Mouse (Mus musculus) embryo, embryonic 11 days (tissue): ENCODE measurements around the gene Acta2.

Source experiments
- DNase-seq: peaks from one replicate; pipeline ENCODE4 v3.0.0-alpha.2; 2015

Gene Acta2

DNA sequence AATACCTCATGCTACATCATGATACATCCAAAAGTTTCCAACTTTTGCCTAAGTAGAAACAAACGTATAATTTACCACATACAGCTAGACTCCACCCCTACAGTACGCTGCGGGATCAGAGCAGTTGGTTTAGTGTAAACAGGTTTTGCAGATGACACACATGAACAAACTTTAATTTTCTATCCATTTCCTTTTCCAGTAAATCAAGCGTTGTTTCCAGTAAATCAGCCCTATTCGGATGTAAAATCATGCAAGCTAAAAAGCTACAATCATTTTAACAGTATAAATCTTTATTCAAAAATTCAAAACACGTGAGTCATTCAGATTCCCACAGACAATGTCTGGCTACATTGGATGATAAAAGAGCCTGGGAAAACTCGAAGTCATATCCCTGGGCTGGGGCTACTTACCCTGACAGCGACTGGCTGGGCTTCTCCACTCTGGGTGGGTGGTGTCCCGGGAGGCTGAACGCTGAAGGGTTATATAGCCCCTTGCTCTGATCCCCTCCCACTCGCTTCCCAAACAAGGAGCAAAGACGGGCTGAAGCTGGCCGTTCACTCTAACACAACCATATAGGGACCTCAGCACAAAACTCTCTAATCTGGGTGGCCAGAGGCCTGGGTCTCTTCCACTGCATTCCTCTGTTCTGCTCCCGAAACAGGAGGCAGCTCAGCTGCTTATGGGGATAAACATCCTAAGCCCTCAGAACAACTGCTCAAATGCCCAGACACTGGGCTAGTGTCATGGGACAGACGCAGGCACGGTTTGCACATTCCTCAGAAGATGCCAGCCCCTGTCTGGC lies at the start of gene Acta2:
Acta2 (minus strand) TSS at position 711 of the 802 bp plus-strand sequence.
- peak; percentile 26 for DNase-seq

DNA sequence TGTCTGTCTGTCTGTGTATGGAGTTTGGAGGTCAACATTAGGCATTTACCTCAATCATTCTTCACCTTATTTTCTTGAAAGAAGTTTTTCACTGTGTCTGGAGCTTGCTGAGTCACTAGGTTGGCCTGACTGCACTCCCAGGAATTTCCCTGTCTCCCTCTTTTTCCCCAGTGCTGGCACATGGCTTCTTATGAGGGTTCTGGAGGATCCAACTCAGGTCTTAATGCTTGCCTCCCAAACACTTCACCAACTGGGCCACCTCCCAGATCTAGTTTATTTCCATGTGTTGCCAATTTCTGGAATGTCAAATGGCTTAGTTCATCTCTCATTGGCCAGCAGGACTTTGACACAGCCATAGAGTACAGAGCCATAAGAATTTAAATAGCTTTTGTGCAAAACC lies 49.5 kb upstream of the Acta2 start:
- DNase-seq, result no peak

DNA sequence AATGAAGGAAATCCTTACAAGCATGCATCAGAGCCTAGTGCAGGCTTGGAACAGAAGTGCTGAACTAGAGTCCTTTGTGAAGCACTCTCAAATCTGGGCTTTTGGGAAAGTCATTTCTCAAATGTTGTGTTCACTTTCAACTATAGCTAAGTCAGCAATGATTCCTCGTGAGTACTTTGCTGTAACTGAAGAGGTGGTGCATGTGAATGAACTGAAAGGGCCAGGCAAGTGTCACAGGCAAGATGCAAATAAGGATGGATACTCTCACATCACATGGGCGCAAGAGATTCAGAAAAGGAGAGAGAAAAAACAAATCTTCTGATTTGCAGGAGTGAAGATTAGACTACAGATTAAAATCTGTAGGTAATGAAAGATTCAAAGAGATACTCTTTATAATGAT lies 45.0 kb upstream of the Acta2 start:
- no peak for DNase-seq

DNA sequence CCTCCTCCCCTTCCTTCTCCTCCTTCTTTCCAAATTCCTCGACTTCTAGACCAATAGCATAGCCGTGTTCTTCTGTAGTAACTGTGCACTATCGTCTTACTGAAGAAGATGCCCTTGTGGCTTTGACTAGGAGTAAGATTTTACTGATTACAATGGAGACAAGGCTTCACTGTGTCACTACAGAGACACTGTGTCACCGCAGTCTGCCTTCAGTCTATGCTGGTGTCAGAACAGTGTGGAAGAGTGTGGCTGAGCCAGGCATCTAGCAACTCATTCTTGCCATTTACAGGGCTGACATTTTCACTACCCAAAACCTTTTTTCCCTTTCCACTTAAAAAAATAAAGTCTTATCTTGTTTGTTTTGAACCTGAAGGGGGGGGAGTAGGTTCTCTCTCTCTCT lies 43.8 kb upstream of the Acta2 start:
- DNase-seq, result no peak

DNA sequence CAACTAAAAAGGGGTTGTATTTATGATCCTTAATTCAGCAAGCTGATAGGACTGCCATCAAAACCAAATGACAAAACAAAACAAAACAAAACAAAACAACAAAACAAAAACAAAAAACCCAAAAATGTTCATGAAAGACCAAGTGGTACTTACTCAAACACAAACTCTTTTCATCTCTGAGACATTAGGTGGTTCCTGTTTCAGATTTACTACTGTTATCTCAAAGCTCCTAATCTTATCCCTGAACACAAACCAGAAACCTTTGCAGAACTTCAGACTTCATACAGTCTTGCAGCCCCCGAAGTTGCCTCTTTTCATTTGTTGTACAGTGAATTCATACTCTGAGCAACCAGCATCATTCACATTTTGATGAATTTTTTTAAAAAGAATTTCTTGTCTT lies 43.1 kb upstream of the Acta2 start:
- DNase-seq, result no peak

DNA sequence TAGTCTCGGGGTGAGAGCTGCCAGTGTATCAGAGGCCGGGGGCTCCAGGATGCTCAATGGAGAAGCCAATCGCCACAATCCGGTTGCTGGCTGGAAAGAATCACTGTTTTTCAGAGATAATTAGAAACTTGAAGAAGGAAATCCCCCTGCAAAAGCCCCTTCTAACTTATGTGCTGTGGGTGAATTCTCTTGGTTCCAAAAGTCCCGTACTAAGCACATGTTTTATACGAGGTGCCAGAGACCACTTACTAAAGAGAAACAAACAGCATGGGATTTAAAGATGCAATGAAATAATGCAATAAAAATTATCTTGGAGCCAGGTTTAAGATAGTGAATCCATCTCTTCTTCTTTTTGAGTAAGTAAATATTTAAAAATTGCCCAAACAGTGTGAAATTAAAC lies 40.1 kb upstream of the Acta2 start:
- DNase-seq, result no peak

DNA sequence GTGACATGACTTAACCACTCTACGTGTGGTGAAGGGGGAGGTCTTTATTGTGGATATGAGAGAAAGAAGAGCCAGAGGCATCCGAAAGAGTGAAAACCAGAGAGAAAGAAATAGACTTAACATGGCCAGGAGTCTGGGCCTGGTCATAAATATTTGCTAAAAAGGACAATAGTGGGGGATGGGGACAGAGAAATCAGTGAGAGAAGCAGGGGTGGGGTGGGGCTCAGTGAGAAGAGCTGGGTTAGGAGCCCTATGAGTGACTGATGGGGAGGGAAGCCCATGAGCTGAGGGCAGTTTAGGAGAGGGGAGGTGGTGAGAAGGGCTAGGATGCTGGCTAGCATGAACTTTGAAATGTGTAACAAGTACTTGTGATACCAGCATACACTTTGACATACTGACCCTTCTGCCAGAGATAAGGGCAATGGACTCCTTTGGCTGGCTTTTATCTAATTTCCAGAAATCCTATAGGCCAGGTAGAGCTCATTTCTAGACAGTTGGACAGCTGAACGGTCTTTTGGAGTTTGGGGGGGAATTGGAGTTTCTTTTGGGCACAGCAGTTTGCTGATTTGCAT lies 38.1 kb upstream of the Acta2 start:
- no peak for DNase-seq

DNA sequence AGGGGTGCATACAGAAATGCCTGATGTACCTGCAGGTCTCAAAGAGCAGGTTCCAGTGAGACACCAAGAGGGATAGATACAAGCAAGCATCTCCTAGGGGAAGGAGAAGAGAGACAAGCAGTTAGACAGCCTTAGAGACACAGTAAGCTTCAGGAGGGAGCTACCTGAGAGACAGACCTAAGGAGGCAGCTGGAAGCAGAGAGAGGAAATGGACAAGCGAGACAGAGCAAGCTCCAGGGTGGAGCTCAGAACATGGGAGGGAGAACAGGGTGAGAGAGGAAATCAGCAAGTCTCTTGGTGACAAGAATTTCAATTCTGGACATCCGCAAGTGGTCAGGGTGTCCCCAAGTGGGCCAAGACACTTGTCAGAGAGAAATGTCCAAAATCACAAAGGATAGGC lies 37.3 kb upstream of the Acta2 start:
- DNase-seq, result no peak

DNA sequence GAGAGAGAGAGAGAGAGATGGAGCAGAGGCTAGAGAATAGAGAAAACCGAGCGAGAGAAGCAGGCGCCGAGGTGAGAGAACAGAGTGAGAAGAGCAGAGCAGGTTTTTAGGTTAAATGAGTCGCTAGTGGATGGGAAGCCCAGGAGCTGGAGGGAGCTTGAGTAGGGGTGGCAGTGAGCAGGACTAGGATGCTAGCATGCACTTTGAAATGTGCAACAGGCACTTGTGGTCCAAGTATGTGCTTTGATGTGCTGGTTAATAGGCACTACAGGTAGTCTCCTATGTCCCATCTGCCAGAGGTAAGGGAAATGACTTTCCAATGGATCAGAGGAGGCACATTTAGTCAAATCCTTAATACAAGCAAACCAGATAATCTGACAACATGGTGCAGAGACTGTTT lies 36.6 kb upstream of the Acta2 start:
- no peak for DNase-seq

DNA sequence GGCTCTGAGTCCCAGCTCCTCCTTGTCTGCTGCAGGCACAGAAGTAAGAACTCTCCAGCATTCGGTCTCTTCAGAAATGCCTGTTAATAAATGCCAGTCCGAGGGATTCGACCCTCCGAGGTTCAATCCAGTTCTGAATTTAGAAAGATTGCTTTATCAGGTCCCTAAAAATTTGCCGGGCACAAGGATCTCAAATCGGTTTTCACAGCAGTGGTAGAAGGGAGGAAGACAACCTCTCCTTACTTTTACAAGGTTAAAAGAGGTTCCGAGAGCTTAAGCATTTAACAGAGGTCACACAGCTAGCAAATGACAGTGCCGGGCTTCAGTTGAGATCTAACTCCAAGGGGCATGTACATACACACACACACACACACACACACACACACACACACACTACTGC lies 36.0 kb upstream of the Acta2 start:
- DNase-seq, result no peak

DNA sequence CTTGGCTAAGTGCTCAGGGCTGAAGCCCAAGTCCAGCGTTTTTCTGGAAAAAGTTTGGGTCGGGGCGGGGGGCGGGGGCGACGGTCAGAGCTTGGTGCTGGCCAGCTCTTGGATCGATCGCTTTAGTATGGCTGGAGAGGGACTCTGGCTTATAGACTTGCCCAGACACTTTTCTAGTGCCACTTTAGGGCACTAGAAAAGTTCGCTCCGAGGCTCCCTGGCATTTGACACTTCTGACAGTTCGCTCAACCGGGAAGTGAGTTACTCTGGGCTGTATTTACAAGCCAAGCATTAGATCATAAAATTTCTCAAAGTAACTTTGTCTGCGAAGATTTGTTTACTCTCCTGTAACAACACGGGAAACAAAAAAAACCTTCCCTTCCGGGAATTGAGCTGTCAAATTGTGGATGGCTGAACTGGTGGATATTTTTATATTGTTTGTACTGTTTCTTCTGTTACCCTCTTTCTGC lies 35.5 kb upstream of the Acta2 start:
- DNase-seq, result no peak

DNA sequence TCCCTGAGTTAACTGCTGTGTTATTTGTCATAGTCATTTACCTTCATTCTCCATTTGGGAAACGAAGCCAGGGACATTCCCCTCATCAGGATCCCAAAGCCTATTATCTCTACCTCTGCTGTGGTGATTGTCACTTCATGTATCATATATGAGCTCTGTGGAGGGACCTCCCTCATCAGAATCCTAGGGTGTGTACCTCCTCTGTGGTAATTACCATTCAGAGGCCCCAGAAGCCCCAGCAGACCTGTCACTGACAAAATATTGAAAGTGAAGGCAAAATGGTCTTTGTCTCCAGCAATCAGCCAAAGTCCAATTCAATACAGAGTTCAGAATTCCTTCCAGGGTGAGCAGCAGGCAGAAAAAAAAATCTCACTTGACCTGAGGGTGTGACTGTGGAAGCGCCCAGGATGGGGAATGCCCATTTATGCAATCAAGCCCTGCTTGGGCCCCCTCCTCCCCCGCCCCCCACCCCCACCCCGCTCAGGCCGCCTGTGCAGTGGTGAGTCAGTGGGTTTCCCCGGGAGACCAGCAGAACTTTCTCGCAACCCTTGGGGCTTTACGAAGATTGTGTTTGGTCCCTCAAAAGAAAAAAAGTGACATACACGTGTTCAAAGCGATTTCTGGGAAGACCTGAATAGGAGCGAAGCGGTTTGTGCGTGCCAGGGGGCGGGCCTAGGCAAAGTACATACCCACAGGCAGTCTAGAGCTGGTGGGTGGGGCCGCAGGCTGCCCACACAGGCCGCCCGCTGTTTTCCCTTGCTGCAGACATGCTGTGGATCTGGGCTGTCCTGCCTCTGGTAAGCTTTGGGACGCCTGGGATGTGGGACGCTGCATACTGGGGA lies 34.8 kb upstream of the Acta2 start, which contains the start of gene Fas:
Fas (plus strand) TSS at position 719 of the 842 bp plus-strand sequence.
- DNase-seq, result peak; percentile 77

DNA sequence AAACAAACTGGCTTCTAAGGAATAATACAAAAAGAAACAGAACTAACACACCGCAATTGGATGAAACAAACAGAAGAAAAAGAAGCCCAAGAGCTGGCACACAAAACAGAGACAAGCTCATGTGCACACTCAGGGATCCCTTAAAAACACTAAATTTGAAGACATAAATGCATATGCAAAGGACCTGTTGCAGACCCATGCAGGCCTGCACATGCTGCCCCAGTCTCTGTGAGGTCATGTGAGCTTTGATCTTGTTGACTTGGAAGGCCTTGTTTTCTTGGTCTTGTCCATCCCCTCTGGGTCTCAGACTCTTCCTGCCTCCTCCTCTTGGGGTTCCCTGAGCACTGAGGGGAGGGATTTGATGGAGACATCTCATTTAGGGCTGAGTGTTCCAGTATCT lies 33.3 kb upstream of the Acta2 start:
- no peak for DNase-seq

DNA sequence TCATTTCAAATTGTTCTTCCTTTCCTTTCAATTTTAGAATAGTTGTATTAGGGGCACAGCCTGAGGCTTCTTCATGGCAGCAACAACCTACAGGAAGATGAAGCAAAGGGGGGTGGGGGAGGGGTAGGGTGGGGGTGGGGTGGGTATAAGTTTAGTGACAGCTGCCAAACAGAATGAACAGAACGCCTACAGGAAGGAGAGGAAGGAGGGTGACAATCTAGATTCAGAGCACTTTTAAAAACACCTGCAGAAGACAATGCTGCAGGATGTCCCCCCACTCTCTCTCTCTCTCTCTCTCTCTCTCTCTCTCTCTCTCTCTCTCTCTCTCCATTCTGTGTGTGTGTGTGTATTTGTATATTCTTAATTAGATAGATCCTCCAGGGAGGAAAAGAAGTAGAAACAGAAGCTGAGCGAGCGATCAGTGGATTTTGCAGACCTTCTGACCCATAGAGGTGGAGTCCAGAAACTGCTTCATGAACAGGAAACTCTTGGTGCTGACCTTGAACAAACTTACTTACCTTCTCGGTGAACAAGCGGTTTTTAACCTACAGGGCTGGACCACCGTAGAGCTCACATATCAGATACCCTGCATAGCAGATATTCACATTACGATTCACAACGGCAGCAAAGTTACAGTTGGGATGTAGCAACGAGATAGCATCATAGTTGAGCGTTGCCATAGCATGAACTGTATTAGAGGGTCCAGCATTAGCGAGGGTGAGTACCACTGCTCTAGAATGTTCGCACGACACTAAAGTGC lies 32.4 kb upstream of the Acta2 start:
- no peak for DNase-seq

DNA sequence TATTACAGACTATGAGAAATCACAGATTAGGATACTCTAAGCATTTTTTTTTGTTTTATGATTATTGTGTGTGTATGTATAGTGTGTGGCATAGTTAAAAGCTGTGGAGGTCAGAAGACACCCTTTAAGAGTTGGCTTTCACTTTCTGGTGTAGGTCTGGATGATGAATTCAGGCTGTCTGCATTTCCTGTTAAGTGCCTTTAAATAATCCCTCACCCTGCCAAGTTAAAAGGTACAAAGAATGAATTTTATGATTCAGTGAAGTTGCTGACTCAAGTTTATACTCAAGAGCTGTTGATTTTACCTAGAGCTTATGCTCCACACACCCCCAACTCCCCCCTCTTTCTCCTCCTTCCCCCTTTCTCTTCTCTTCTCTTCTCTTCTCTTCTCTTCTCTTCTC lies 31.8 kb upstream of the Acta2 start:
- DNase-seq, result no peak

DNA sequence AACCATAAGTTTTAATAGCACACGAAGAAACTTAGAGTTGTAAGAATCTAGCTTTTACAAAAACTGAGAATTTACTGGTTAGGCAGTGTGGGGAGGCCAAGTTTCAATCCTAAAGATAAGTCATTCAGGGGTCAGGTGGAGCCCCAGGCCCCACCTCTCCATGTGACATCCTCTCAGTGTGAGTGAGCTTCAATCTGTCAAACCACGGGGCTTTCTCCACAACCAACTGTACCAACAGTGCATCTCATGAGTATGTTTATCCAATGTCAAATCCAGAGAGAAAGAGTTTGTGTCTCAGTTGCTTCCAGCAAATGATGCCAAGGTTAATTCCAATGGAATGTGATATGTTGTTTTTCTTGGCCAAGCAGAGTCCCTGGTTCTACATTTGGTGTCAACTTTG lies 29.4 kb upstream of the Acta2 start:
- no peak for DNase-seq

DNA sequence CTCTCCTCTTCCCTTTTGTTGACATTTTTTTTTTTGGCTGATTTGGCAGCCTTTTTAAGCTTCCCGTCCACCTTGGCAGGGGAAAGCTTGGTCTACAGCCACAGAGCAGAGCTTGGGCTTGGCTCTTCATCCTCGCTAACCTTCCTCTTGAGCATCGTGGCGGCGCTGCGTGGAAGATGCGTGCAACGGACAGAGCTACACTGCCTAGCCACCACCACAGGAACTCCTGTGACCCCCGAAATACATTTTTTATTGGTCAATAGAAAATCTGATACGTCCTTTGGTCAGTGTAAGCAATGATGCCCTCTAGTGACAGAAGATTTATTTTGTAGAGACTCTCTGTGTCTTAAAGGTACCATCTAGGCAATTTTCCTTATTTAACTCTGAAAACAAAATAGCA lies 29.0 kb upstream of the Acta2 start:
- DNase-seq, result peak; percentile 9

DNA sequence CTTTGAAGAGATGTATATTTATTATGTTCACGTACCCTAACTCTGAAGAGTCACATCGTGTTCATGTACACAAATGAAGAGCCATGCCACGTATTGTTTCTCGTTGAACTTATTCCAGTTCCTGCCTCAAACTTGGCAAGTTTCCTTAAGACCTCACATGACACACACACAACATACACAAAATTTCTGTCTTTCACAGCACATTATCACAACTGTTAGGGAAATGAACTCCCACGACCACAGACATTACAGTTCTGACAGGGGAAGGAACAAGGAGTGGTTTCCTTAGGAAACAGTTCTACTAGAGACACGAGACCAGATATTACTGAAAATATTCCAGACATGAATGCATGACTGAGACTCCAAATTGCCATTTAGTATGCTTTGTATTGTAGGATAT lies 28.2 kb upstream of the Acta2 start:
- no peak for DNase-seq

DNA sequence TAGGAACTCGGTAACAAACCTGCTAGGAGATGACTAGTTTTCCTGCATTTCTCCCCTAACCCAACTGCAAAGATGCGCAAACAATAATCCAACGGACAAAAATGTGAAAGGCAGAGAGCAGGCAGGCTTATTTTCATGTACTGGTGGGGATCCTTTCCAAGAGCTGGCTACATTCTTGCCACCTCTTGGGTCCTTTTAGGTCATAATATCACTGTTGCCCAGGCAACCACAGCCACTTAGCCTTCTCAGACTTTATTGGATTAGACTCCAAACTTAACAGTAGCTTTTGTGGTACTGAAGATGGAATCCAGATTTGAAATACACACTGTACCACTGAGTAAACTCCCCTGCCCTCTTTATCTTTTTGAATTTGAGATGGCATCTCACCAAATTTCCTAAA lies 22.7 kb upstream of the Acta2 start:
- no peak for DNase-seq

DNA sequence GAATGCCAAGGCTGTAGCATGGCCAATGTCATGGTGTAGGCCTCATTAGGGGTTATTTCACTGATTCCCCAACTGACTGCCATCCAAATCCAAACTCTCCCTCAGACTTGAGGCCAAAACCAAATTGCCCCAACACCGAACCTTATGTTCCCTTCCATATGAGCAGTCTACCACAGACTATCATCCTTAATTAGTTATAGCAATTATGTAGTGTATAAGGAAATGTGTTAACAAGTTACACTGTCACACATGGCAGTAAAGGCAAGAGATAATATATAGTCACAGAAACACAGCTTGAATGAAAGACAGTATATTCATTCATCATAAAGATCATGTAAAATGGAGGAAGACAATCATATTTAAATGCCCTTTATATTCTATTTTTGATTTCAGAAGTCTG lies 17.7 kb upstream of the Acta2 start:
- DNase-seq, result no peak

DNA sequence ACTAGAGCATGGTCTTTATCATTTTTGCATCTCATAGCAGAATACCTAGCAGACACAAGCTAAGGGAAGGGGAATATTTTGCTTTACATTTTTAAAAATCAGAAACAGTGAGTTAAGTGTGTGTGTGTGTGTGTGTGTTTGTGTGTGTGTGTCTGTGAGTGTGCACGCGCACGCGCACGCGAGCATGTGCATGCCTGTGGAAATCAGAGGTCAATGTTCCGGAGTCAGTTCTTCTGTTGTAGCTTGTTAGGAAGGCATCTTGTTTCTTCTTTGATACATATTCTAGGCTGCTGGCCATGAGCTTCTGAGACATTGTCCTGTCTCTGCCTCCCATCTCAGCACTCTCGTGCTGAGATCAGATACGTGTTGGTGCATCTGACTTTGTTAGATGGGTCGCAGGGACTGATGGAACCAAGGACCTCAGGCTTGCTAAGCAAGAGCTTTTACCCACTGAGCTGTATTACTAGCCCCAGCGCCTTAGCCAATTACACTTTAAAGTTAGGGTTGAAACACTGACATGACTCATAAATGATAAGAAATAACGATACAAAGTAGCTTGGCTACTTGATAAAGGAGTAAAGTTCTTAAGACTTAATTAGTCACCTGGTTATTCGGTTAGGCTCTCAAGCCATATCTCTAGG lies 15.6 kb upstream of the Acta2 start:
- DNase-seq, result no peak

DNA sequence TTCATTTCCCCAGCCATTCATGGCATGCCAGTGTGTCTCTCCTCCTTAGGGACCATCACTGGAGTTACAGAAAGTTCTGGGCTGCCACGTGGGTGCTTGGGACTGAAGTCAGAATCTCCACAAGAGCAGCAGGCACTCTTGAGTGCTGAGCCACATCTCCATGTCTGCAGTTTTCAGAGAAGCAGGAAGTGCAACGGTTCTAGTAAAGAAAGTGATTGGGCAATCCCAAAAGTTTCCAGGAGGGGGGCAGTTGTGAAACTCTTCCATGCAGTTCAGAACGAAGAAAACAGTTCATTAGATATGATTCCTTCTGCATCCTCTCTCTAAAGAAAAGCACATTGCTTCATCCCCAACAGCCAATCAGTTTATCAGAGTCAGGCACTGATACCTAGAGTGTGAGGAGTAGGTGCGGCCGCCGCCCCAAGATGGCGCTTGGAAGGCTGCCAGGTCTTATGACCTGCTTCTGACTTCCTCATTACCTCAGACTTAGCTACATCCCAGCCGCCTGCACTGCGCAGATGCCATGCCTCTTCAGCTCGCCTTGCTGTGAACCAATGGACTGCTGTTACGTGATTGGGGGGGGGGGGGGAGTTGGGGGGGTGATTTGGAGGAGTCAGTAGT lies 14.8 kb upstream of the Acta2 start:
- no peak for DNase-seq
